Mouse (Mus musculus) bone marrow macrophage, adult 2 months (primary cell): ENCODE measurements around the gene Tmem163. TPM values are rescaled to one million over a fixed set of nuclear protein-coding genes. Genes with fewer than 3 reads are reported as not detected.

ENCODE experiments used
- H3K27ac ChIP-seq: 2 replicates; pipeline ENCODE4 v1.5.1; 2012; ENCODE audit warnings: low read depth, low read length; ENCODE audit not compliant: insufficient read depth
- H3K4me1 ChIP-seq: 2 replicates; pipeline ENCODE4 v1.6.1; 2012; ENCODE audit warnings: low read length; ENCODE audit not compliant: control insufficient read depth, insufficient read depth
- H3K4me3 ChIP-seq: 2 replicates; pipeline ENCODE4 v1.5.1; 2012; ENCODE audit warnings: mild to moderate bottlenecking, low read length, moderate library complexity; ENCODE audit not compliant: insufficient read depth
- CTCF ChIP-seq: IDR thresholded peaks from 2 replicates; pipeline ENCODE4 v1.5.1; 2012; ENCODE audit warnings: low read depth, mild to moderate bottlenecking, low read length, moderate library complexity
- POLR2A ChIP-seq: IDR thresholded peaks from 2 replicates; pipeline ENCODE4 v1.6.1; 2012; ENCODE audit warnings: mild to moderate bottlenecking, low read depth, low read length, borderline replicate concordance
- polyA plus RNA-seq: library from polyadenylated mRNA; stranded (reverse); fragments of >200 nt; gene quantifications from 2 replicates; pipeline ENCODE4 v1.2.4, GENCODE M21; 2012; ENCODE audit not compliant: missing spikeins, insufficient read depth, insufficient read length

Tmem163 gene
- polyA plus RNA-seq = 0.23 TPM in 1 of 2 replicates, not detected in the other

GRCm38 (mm10) chr1:127679498-127680133 is at the start of gene Tmem163:
Gene Tmem163 (minus strand): TSS chr1:127679548.
- 0 out of 2 replicates have a peak, but pooled peaks cover 3% of the 10 kb centered on the region for H3K4me1 ChIP-seq
- H3K27ac ChIP-seq = no peak within 1 kb of the TSS
- no peak for TF ChIP-seq POLR2A
- peak; percentile 76 for TF ChIP-seq CTCF
- no peak within 1 kb of the TSS for H3K4me3 ChIP-seq

GRCm38 (mm10) chr1:127729096-127729495 is 49.7 kb upstream of the Tmem163 start, which contains the start of gene Acmsd:
Gene Acmsd (plus strand): TSS chr1:127729413.
- TF ChIP-seq POLR2A (no peak), CTCF (no peak)
- Histone ChIP-seq H3K4me1 (no peaks in the 10 kb centered on the region), H3K27ac (no peak within 1 kb of the TSS), H3K4me3 (no peak within 1 kb of the TSS)

- no peak overlapping the region for H3K4me3 ChIP-seq
- no peak overlapping the region for H3K27ac ChIP-seq
- H3K4me1 ChIP-seq = no peaks in the 10 kb centered on the region
- no peak for TF ChIP-seq POLR2A
- TF ChIP-seq CTCF = no peak
Measured at GRCm38 (mm10) chr1:127723596-127723995, 44.2 kb upstream of the Tmem163 start.

- H3K27ac ChIP-seq = no peak overlapping the region
- no peak overlapping the region for H3K4me3 ChIP-seq
- H3K4me1 ChIP-seq = no peaks in the 10 kb centered on the region
- TF ChIP-seq CTCF = no peak
- no peak for TF ChIP-seq POLR2A
Measured at GRCm38 (mm10) chr1:127718290-127718689, 38.9 kb upstream of the Tmem163 start.

GRCm38 (mm10) chr1:127716441-127716840 is 37.1 kb upstream of the Tmem163 start:
- H3K27ac ChIP-seq = no peak overlapping the region
- H3K4me1 ChIP-seq = no peaks in the 10 kb centered on the region
- H3K4me3 ChIP-seq = no peak overlapping the region
- no peak for TF ChIP-seq POLR2A
- no peak for TF ChIP-seq CTCF

GRCm38 (mm10) chr1:127706269-127706668 is 26.9 kb upstream of the Tmem163 start:
- no peaks in the 10 kb centered on the region for H3K4me1 ChIP-seq
- no peak overlapping the region for H3K4me3 ChIP-seq
- TF ChIP-seq POLR2A (no peak), CTCF (no peak)
- H3K27ac ChIP-seq = no peak overlapping the region

- no peaks in the 10 kb centered on the region for H3K4me1 ChIP-seq
- H3K27ac ChIP-seq = no peak overlapping the region
- no peak overlapping the region for H3K4me3 ChIP-seq
- TF ChIP-seq CTCF = no peak
- TF ChIP-seq POLR2A = no peak
Measured at GRCm38 (mm10) chr1:127702187-127702586, 22.8 kb upstream of the Tmem163 start.

- no peak overlapping the region for H3K27ac ChIP-seq
- no peak for TF ChIP-seq CTCF
- TF ChIP-seq POLR2A = no peak
- H3K4me1 ChIP-seq = no peaks in the 10 kb centered on the region
- no peak overlapping the region for H3K4me3 ChIP-seq
Measured at GRCm38 (mm10) chr1:127696533-127696932, 17.2 kb upstream of the Tmem163 start.

- Histone ChIP-seq H3K4me3 (peak overlapping the region; percentile 67), H3K27ac (no peak overlapping the region), H3K4me1 (0 out of 2 replicates have a peak, but pooled peaks cover 3% of the 10 kb centered on the region)
- no peak for TF ChIP-seq POLR2A
- no peak for TF ChIP-seq CTCF
Measured at GRCm38 (mm10) chr1:127677661-127678580, 1.4 kb downstream of the Tmem163 start.
